In the genomic region with DNA sequence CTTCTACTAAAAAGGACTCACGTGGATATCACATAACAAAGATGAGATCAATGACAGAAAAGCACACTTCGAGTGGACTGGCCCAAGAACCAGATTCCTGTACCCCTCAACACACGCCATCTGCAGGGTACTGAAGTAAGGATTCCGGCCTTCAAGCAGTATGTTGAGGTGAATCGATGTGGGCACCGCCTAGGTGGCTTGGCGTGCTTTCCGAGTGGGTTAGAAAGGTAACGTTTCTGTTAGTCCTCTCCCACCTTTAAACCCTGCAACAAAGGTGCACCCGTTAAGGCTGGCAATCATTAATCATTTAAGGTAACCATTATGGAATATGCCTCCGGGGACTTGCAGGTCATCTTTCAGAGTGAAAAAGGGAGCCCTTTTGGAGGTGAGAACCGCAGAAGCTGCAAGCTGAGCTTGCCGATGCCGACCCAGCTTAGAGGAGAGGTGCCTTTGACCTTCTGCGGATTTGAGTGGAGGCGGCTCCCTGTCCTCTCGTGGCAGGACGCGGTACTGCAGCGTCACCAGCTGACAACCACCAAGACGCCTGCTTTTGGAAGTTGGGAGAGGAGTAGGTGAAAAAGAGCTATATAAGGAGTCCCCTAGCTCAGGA, we compare ENCODE assay signal across 8 mouse cellular contexts. TPM values are rescaled to one million over a fixed set of nuclear protein-coding genes. Genes with fewer than 3 reads are reported as not detected.
DNase-seq lines count a peak whose midpoint lies in the region; ATAC-seq and TF ChIP-seq lines count a peak whose summit lies in the region.

No protein-coding gene starts in this region.

- WGBS in forebrain, embryonic 10.5 days, result 13% methylated on average over 21 of the region's 21 CpGs
- 16% methylated on average over 21 of the region's 21 CpGs for whole genome bisulfite sequencing in heart, embryonic 14.5 days
- 12% methylated on average over 21 of the region's 21 CpGs for WGBS in liver, embryonic 14.5 days (ENCODE audit: insufficient replicate concordance)
- WGBS in neural tube, embryonic 11.5 days, result 17% methylated on average over 21 of the region's 21 CpGs
- WGBS in stomach, embryonic 16.5 days, result 17% methylated on average over 21 of the region's 21 CpGs

- ATAC-seq in heart, embryonic 14.5 days (ENCODE audit: insufficient number of reproducible peaks, insufficient read depth, low FRiP score, low read depth), result no peak
- no peak for ATAC-seq in liver, embryonic 14.5 days (ENCODE audit: insufficient read depth)
- ATAC-seq in neural tube, embryonic 11.5 days (ENCODE audit: insufficient read depth, low FRiP score, low TSS enrichment), result no peak
- no peak for ATAC-seq in stomach, embryonic 16.5 days (ENCODE audit: insufficient read depth, low FRiP score)

- peak overlapping the region; percentile 84 for H3K4me2 ChIP-seq in CH12.LX (ENCODE audit: insufficient read depth, low read depth, poor library complexity, severe bottlenecking)
- H3K4me2 ChIP-seq in heart, embryonic 14.5 days (ENCODE audit: low read length), result peak overlapping the region; percentile 50
- peak overlapping the region; percentile 85 for H3K4me2 ChIP-seq in liver, embryonic 14.5 days (ENCODE audit: low read depth)
- peak overlapping the region; percentile 40 for H3K4me2 ChIP-seq in neural tube, embryonic 11.5 days (ENCODE audit: low read depth)
- H3K4me2 ChIP-seq in stomach, embryonic 16.5 days (ENCODE audit: low read depth, low read length), result peak overlapping the region; percentile 35

- H3K9ac ChIP-seq in CH12.LX (ENCODE audit: insufficient read depth, low read depth), result peak overlapping the region; percentile 44; the same call in 1 of the 2 replicates
- peak overlapping the region; percentile 35; the same call in 1 of the 2 replicates for H3K9ac ChIP-seq in heart, embryonic 14.5 days (ENCODE audit: low read length)
- peak overlapping the region; percentile 15; the same call in 1 of the 2 replicates for H3K9ac ChIP-seq in liver, embryonic 14.5 days (replicated peaks)
- H3K9ac ChIP-seq in neural tube, embryonic 11.5 days (ENCODE audit: low read length), result no peak overlapping the region
- H3K9ac ChIP-seq in stomach, embryonic 16.5 days (ENCODE audit: low read length), result peak overlapping the region; percentile 27

- TF ChIP-seq POLR2A in CH12.LX (IDR thresholded peaks at IDR 0.05; ENCODE audit: low read depth, low read length), result no peak

- 0 out of 2 replicates have a peak overlapping the region, but pooled peaks have one; percentile 13 for H3K27ac ChIP-seq in CH12.LX (ENCODE audit: insufficient read depth, low read depth)
- 0 out of 2 replicates have a peak overlapping the region, but pooled peaks have one; percentile 53 for H3K27ac ChIP-seq in forebrain, embryonic 10.5 days
- H3K27ac ChIP-seq in heart, embryonic 14.5 days (replicated peaks in 1 of 2; ENCODE audit: control insufficient read depth in 1 of 2, insufficient read depth in 1 of 2, low read depth in 2 of 2, low read length in 2 of 2), result peak overlapping the region; percentile 17 to 53; a peak in 1 of 4 replicates
- H3K27ac ChIP-seq in liver, embryonic 14.5 days, result no peak overlapping the region; the same call in 1 of the 2 replicates
- no peak overlapping the region for H3K27ac ChIP-seq in neural tube, embryonic 11.5 days (ENCODE audit: low read depth, low read length)
- H3K27ac ChIP-seq in stomach, embryonic 16.5 days (ENCODE audit: low read length), result no peak overlapping the region

- dilution Hi-C loops in CH12.LX (cut with MboI; ENCODE audit: extremely low pct_ligation_motif_present, extremely low pct_unique_long_range_greater_than_20kb, low sequenced_read_pairs), result no loop called here

- peaks cover 21% of the 10 kb centered on the region for H3K79me2 ChIP-seq in CH12.LX (replicated peaks; ENCODE audit: control insufficient read depth, extremely low read depth, insufficient read depth, poor library complexity, severe bottlenecking)

- H3K36me3 ChIP-seq in CH12.LX (replicated peaks in 1 of 2; ENCODE audit: control insufficient read depth in 1 of 2, insufficient read depth in 1 of 2, low read length in 1 of 2), result peaks cover 0 to 2% of the 10 kb centered on the region in 2 experiments
- no peaks in the 10 kb centered on the region for H3K36me3 ChIP-seq in forebrain, embryonic 10.5 days (replicated peaks)
- no peaks in the 10 kb centered on the region for H3K36me3 ChIP-seq in heart, embryonic 14.5 days (ENCODE audit: control insufficient read depth, insufficient read depth, low read length)
- H3K36me3 ChIP-seq in liver, embryonic 14.5 days (replicated peaks; ENCODE audit: control insufficient read depth, insufficient read depth, low read depth), result no peaks in the 10 kb centered on the region
- H3K36me3 ChIP-seq in neural tube, embryonic 11.5 days (ENCODE audit: control insufficient read depth, insufficient read depth, low read length), result no peaks in the 10 kb centered on the region
- H3K36me3 ChIP-seq in stomach, embryonic 16.5 days (ENCODE audit: control insufficient read depth, insufficient read depth, low read length), result no peaks in the 10 kb centered on the region

- TF ChIP-seq EP300 in CH12.LX (IDR thresholded peaks at IDR 0.05; ENCODE audit: low read length), result no peak
- no peak for TF ChIP-seq EP300 in liver, embryonic 14.5 days (IDR thresholded peaks at IDR 0.05; ENCODE audit: low read depth)

- peaks cover 2% of the 10 kb centered on the region for H3K27me3 ChIP-seq in CH12.LX (replicated peaks)
- peaks cover 15% of the 10 kb centered on the region for H3K27me3 ChIP-seq in forebrain, embryonic 10.5 days (ENCODE audit: poor library complexity, severe bottlenecking)
- H3K27me3 ChIP-seq in heart, embryonic 14.5 days (ENCODE audit: control insufficient read depth, insufficient read depth, low read length), result no peaks in the 10 kb centered on the region
- no peaks in the 10 kb centered on the region; the same call in 1 of the 2 replicates for H3K27me3 ChIP-seq in liver, embryonic 14.5 days (ENCODE audit: control insufficient read depth, insufficient read depth, low read length)
- H3K27me3 ChIP-seq in neural tube, embryonic 11.5 days (ENCODE audit: control insufficient read depth, insufficient read depth, low read length), result no peaks in the 10 kb centered on the region
- no peaks in the 10 kb centered on the region for H3K27me3 ChIP-seq in stomach, embryonic 16.5 days (ENCODE audit: control insufficient read depth, insufficient read depth, low read length)

- TF ChIP-seq CTCF in CH12.LX (conservative IDR thresholded peaks at IDR 0.05 in 1 of 2, IDR thresholded peaks at IDR 0.05 in 1 of 2; ENCODE audit: low read depth in 2 of 2, low read length in 2 of 2), result peak; percentile 68 to 83
- TF ChIP-seq CTCF in liver, embryonic 14.5 days (IDR thresholded peaks at IDR 0.05; ENCODE audit: low read depth), result peak; percentile 97

- peak; percentile 70 for DNase-seq in CH12.LX (ENCODE audit: extremely low read depth)
- peak; percentile 73 for DNase-seq in c-Kit-positive CD71-positive TER-119-negative erythroid progenitor cells, embryonic 14.5 days (ENCODE audit: low read depth)
- DNase-seq in forebrain, embryonic 10.5 days (ENCODE audit: extremely low spot score, low spot score), result peak; percentile 80
- peak; percentile 93 for DNase-seq in kidney, postnatal 10 days
- DNase-seq in liver, embryonic 14.5 days (ENCODE audit: low read depth in 3 of 3, low spot score in 3 of 3), result peak in 2 of 3 experiments; percentile 52 to 67
- peak; percentile 84 for DNase-seq in neural tube, embryonic 11.5 days (ENCODE audit: low spot score)

- no peaks in the 10 kb centered on the region for H3K9me3 ChIP-seq in CH12.LX (replicated peaks; ENCODE audit: low read length)
- no peaks in the 10 kb centered on the region for H3K9me3 ChIP-seq in forebrain, embryonic 10.5 days
- H3K9me3 ChIP-seq in heart, embryonic 14.5 days (ENCODE audit: control insufficient read depth, low read length), result no peaks in the 10 kb centered on the region
- H3K9me3 ChIP-seq in liver, embryonic 14.5 days (ENCODE audit: control insufficient read depth, low read length), result no peaks in the 10 kb centered on the region
- H3K9me3 ChIP-seq in neural tube, embryonic 11.5 days (ENCODE audit: control insufficient read depth, low read length), result no peaks in the 10 kb centered on the region
- H3K9me3 ChIP-seq in stomach, embryonic 16.5 days (replicated peaks; ENCODE audit: control insufficient read depth, low read length), result no peaks in the 10 kb centered on the region

- peak; percentile 63 for TF ChIP-seq RAD21 in CH12.LX (IDR thresholded peaks at IDR 0.05; ENCODE audit: low read depth, low read length)

- H3K4me3 ChIP-seq in CH12.LX (replicated peaks in 1 of 3; ENCODE audit: low read depth in 2 of 3, low read length in 2 of 3, poor library complexity in 1 of 3), result peak overlapping the region in 1 of 3 experiments; percentile 3
- peak overlapping the region; percentile 30 for H3K4me3 ChIP-seq in forebrain, embryonic 10.5 days
- H3K4me3 ChIP-seq in heart, embryonic 14.5 days (ENCODE audit: control insufficient read depth in 1 of 2, insufficient read depth in 1 of 2, low read depth in 1 of 2, low read length in 2 of 2), result no peak overlapping the region
- peak overlapping the region; percentile 18 to 68; a peak in 2 of 4 replicates for H3K4me3 ChIP-seq in liver, embryonic 14.5 days (ENCODE audit: insufficient read depth in 1 of 2, low read depth in 2 of 2, low read length in 2 of 2)
- H3K4me3 ChIP-seq in neural tube, embryonic 11.5 days (ENCODE audit: low read depth, low read length), result no peak overlapping the region
- peak overlapping the region; percentile 12; the same call in 1 of the 2 replicates for H3K4me3 ChIP-seq in stomach, embryonic 16.5 days (replicated peaks; ENCODE audit: low read length)

- in situ Hi-C loops in CH12.LX (cut with MboI; ENCODE audit: low pct_ligation_motif_present, low pct_unique_long_range_greater_than_20kb, low sequenced_read_pairs), result no loop called here

- H3K4me1 ChIP-seq in CH12.LX (ENCODE audit: control insufficient read depth in 1 of 2, insufficient read depth in 2 of 2), result peaks cover 3 to 20% of the 10 kb centered on the region in 2 experiments
- H3K4me1 ChIP-seq in forebrain, embryonic 10.5 days, result peaks cover 32% of the 10 kb centered on the region
- H3K4me1 ChIP-seq in heart, embryonic 14.5 days (ENCODE audit: control insufficient read depth in 2 of 2, insufficient read depth in 2 of 2, low read length in 2 of 2), result peaks cover 8 to 10% of the 10 kb centered on the region in 2 experiments
- H3K4me1 ChIP-seq in liver, embryonic 14.5 days (replicated peaks; ENCODE audit: control insufficient read depth in 2 of 2, insufficient read depth in 2 of 2, low read length in 1 of 2), result peaks cover 13 to 17% of the 10 kb centered on the region in 2 experiments
- H3K4me1 ChIP-seq in neural tube, embryonic 11.5 days (ENCODE audit: control insufficient read depth, insufficient read depth, low read length), result no peaks in the 10 kb centered on the region; the same call in 1 of the 2 replicates
- H3K4me1 ChIP-seq in stomach, embryonic 16.5 days (ENCODE audit: control insufficient read depth, insufficient read depth, low read length), result peaks cover 12% of the 10 kb centered on the region

RNA-seq across cellular contexts. Expression of gene Dusp16, which starts 1.6 kb away (rescaled TPM):
- total RNA-seq in CH12.LX (2012; rRNA removed), result 8.8 and 10.6 TPM in 2 replicates
- total RNA-seq in CH12.LX (2014; rRNA removed), result 3.7 and 5.2 TPM in 2 replicates
- 13.1 and 17.3 TPM in 2 replicates for polyA plus RNA-seq in CH12.LX (2012; ENCODE audit: insufficient read length, low read depth)
- 16.0 and 19.7 TPM in 2 replicates for polyA plus RNA-seq in forebrain, embryonic 10.5 days (2016; fragmentation: Nextera tagmentation; extraction: Ambion mirVana)
- polyA plus RNA-seq in heart, embryonic 14.5 days (2014; fragmentation: Nextera tagmentation; extraction: Ambion mirVana), result 19.7 and 22.2 TPM in 2 replicates
- 2.6 and 3.7 TPM in 2 replicates for polyA plus RNA-seq in liver, embryonic 14.5 days (2012; rRNA removed)
- 4.1 and 5.4 TPM in 2 replicates for polyA plus RNA-seq in liver, embryonic 14.5 days (2014; fragmentation: Nextera tagmentation; extraction: Ambion mirVana)
- 16.7 and 16.8 TPM in 2 replicates for polyA plus RNA-seq in neural tube, embryonic 11.5 days (2014; fragmentation: Nextera tagmentation; extraction: Ambion mirVana)
- 18.5 and 19.2 TPM in 2 replicates for polyA plus RNA-seq in stomach, embryonic 16.5 days (2015; fragmentation: Nextera tagmentation; extraction: Ambion mirVana)

RNA-seq across cellular contexts. Expression of gene Crebl2, which starts 35.9 kb away (rescaled TPM):
- 0.80 and 2.2 TPM in 2 replicates for total RNA-seq in CH12.LX (2012; rRNA removed)
- total RNA-seq in CH12.LX (2014; rRNA removed), result 0.92 and 1.4 TPM in 2 replicates
- 1.00 and 1.5 TPM in 2 replicates for polyA plus RNA-seq in CH12.LX (2012; ENCODE audit: insufficient read length, low read depth)
- polyA plus RNA-seq in forebrain, embryonic 10.5 days (2016; fragmentation: Nextera tagmentation; extraction: Ambion mirVana), result 0.86 and 1.1 TPM in 2 replicates
- 1.6 and 1.8 TPM in 2 replicates for polyA plus RNA-seq in heart, embryonic 14.5 days (2014; fragmentation: Nextera tagmentation; extraction: Ambion mirVana)
- polyA plus RNA-seq in liver, embryonic 14.5 days (2012; rRNA removed), result 2.3 and 2.9 TPM in 2 replicates
- 1.1 and 1.6 TPM in 2 replicates for polyA plus RNA-seq in liver, embryonic 14.5 days (2014; fragmentation: Nextera tagmentation; extraction: Ambion mirVana)
- 1.1 and 1.5 TPM in 2 replicates for polyA plus RNA-seq in neural tube, embryonic 11.5 days (2014; fragmentation: Nextera tagmentation; extraction: Ambion mirVana)
- 3.3 and 3.9 TPM in 2 replicates for polyA plus RNA-seq in stomach, embryonic 16.5 days (2015; fragmentation: Nextera tagmentation; extraction: Ambion mirVana)

Comparison
In these comparisons a context has a peak if more than half of its experiments do, and no peak if none do; other contexts are left out.
1. H3K27ac ChIP-seq: peak in CH12.LX (single experiment), forebrain, embryonic 10.5 days (single experiment) and heart, embryonic 14.5 days (2 of 2); none in liver, embryonic 14.5 days (single experiment), neural tube, embryonic 11.5 days (single experiment) and stomach, embryonic 16.5 days (single experiment).
2. H3K4me2 ChIP-seq: peak in every context shown above with its lines; median percentile 85 in liver, embryonic 14.5 days; 84 in CH12.LX; 50 in heart, embryonic 14.5 days; 40 in neural tube, embryonic 11.5 days; 35 in stomach, embryonic 16.5 days.
3. H3K4me3 ChIP-seq: peak in forebrain, embryonic 10.5 days (single experiment), liver, embryonic 14.5 days (2 of 2) and stomach, embryonic 16.5 days (single experiment); none in heart, embryonic 14.5 days (0 of 2) and neural tube, embryonic 11.5 days (single experiment).
4. Peak in every context shown above with its lines, with median percentiles within 50 percentile points of each other: DNase-seq.